Mouse (Mus musculus): ENCODE measurements around the gene Naa20. TPM values are rescaled to one million over a fixed set of nuclear protein-coding genes. Genes with fewer than 3 reads are reported as not detected.

Gene Naa20
- total and polyA plus RNA-seq, 3 experiments: 79.8 to 264 (median 121) TPM

DNA sequence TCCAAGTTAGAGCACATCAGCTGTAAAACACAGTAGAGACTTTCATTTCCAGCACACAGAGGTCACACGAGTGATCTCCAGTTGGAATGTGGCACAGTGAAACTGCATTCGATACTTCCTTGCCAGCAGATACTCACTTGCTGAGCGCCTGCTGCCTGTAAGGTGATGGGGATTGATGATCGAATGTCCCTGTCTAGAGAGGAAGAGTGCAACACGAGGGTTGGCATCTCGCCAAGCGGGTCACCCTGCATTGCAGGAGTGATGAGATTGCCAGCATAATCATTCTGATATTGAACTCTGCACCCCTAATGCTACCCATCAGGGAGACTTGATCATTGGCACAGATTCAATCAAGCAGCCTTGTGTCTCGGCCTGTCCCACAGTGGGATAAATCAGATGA lies 44.0 kb upstream of the Naa20 start:
- no peaks in the 10 kb centered on the region for H3K79me2 ChIP-seq (replicated peaks; ENCODE audit: control insufficient read depth, extremely low read depth, insufficient read depth, poor library complexity, severe bottlenecking)
- no peaks in the 10 kb centered on the region for H3K9me3 ChIP-seq (replicated peaks; ENCODE audit: low read length)
- in situ Hi-C loops (cut with MboI; ENCODE audit: low pct_ligation_motif_present, low pct_unique_long_range_greater_than_20kb, low sequenced_read_pairs): no loop called here
- H3K27me3 ChIP-seq (replicated peaks): peaks cover 10% of the 10 kb centered on the region
- DNase-seq (ENCODE audit: extremely low read depth): no peak
- no peak for TF ChIP-seq KAT2A (IDR thresholded peaks at IDR 0.05; ENCODE audit: insufficient replicate concordance, low read length)
- TF ChIP-seq ZNF384 (IDR thresholded peaks at IDR 0.05; ENCODE audit: low read depth, low read length): no peak
- TF ChIP-seq NRF1 (IDR thresholded peaks at IDR 0.05; ENCODE audit: low read depth, low read length): no peak
- TF ChIP-seq MAZ (IDR thresholded peaks at IDR 0.05; ENCODE audit: low read depth, low read length): no peak
- no peak for TF ChIP-seq BHLHE40 (IDR thresholded peaks at IDR 0.05; ENCODE audit: low read depth, low read length)
- TF ChIP-seq GABPA (IDR thresholded peaks at IDR 0.05; ENCODE audit: insufficient replicate concordance, low read depth, low read length): no peak
- H3K4me2 ChIP-seq (ENCODE audit: insufficient read depth, low read depth, poor library complexity, severe bottlenecking): no peak overlapping the region
- dilution Hi-C loops (cut with MboI; ENCODE audit: extremely low pct_ligation_motif_present, extremely low pct_unique_long_range_greater_than_20kb, low sequenced_read_pairs): no loop called here
- H3K4me3 ChIP-seq (replicated peaks in 1 of 3; ENCODE audit: low read depth in 2 of 3, low read length in 2 of 3, poor library complexity in 1 of 3): no peak overlapping the region
- H3K27ac ChIP-seq (ENCODE audit: insufficient read depth, low read depth): no peak overlapping the region
- peaks cover 2 to 14% of the 10 kb centered on the region in 2 experiments; a peak in 3 of 4 replicates for H3K4me1 ChIP-seq (ENCODE audit: control insufficient read depth in 1 of 2, insufficient read depth in 2 of 2)
- no peaks in the 10 kb centered on the region for H3K36me3 ChIP-seq (replicated peaks in 1 of 2; ENCODE audit: control insufficient read depth in 1 of 2, insufficient read depth in 1 of 2, low read length in 1 of 2)
- H3K9ac ChIP-seq (ENCODE audit: insufficient read depth, low read depth): no peak overlapping the region

DNA sequence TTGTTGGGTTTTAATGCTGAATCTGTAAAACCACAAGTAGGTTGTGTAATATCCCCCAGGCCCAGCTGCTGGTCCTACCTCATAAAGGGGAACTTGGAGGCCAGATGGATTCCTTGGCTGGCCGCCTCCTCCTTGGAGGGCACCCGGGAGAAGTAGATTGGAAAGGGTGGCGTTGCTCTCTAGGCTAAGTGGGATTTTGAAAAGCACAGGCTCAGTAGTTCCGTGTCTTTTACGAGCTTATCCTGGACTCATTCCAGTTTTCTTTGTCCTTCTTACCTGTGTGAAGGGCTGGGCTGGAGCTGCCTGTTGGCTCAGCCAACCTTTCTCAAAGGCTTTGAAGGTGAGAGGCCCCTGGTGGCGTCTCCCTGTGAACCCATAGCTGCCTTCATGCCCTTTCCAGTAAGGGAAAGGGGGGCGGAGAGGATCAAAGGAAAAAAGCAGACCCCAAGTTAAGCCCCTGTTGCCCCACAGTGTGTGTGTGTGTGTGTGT lies 42.4 kb upstream of the Naa20 start:
- H3K79me2 ChIP-seq (replicated peaks; ENCODE audit: control insufficient read depth, extremely low read depth, insufficient read depth, poor library complexity, severe bottlenecking): no peaks in the 10 kb centered on the region
- no peak overlapping the region for H3K9ac ChIP-seq (ENCODE audit: insufficient read depth, low read depth)
- TF ChIP-seq MAX (IDR thresholded peaks at IDR 0.05; ENCODE audit: low read length) (no peak), NRF1 (IDR thresholded peaks at IDR 0.05; ENCODE audit: low read depth, low read length) (no peak), ETS1 (conservative IDR thresholded peaks at IDR 0.05; ENCODE audit: low read depth, low read length) (no peak), USF1 (IDR thresholded peaks at IDR 0.05; ENCODE audit: low read depth, low read length) (no peak), POLR2A (IDR thresholded peaks at IDR 0.05; ENCODE audit: low read depth, low read length) (no peak)
- dilution Hi-C loops (cut with MboI; ENCODE audit: extremely low pct_ligation_motif_present, extremely low pct_unique_long_range_greater_than_20kb, low sequenced_read_pairs): no loop called here
- no peaks in the 10 kb centered on the region for H3K36me3 ChIP-seq (replicated peaks in 1 of 2; ENCODE audit: control insufficient read depth in 1 of 2, insufficient read depth in 1 of 2, low read length in 1 of 2)
- H3K4me1 ChIP-seq (ENCODE audit: control insufficient read depth in 1 of 2, insufficient read depth in 2 of 2): peaks cover 2 to 22% of the 10 kb centered on the region in 2 experiments; a peak in 3 of 4 replicates
- no peak overlapping the region for H3K4me2 ChIP-seq (ENCODE audit: insufficient read depth, low read depth, poor library complexity, severe bottlenecking)
- H3K9me3 ChIP-seq (replicated peaks; ENCODE audit: low read length): no peaks in the 10 kb centered on the region
- H3K4me3 ChIP-seq (replicated peaks in 1 of 3; ENCODE audit: low read depth in 2 of 3, low read length in 2 of 3, poor library complexity in 1 of 3): no peak overlapping the region
- H3K27me3 ChIP-seq (replicated peaks): peaks cover 12% of the 10 kb centered on the region
- in situ Hi-C loops (cut with MboI; ENCODE audit: low pct_ligation_motif_present, low pct_unique_long_range_greater_than_20kb, low sequenced_read_pairs): no loop called here
- DNase-seq (ENCODE audit: extremely low read depth): no peak
- no peak overlapping the region for H3K27ac ChIP-seq (ENCODE audit: insufficient read depth, low read depth)

DNA sequence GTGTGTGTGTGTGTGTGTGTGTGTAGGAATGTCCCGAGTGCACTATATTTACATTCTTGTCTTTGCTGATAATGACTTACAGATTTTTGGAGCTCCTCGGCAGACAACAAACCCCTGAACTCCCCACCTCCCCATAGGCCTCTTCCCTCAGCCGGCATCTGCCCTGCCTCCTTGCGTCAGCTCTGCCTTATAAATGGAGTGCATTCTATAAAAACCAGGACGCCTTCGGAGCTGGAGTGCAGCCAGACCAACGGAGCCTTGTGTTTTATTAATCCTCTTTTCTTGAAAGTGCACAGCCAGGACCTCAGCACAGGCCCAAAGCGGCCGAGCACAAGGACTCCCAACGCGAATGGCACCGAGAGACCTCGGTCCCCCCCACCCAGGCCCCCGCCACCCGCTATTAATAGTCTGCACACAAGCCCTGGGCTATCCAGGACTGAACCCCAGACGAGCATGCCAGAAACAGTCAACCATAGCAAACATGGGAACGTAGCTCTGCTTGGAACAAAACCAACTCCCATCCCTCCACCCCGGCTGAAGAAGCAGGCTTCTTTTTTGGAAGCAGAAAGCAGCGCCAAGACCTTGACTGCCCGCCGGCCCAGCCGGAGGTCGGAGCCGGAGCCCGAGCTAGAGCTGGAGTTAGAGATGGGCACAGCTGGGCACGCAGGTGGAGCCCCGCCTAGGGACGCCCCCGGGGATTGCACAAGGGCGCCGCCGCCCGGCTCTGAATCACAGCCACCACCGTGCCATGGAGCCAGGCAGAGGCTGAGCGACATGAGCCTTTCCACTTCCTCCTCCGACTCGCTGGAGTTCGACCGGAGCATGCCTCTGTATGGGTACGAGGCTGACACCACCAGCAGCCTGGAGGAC lies 41.7 kb upstream of the Naa20 start:
- H3K79me2 ChIP-seq (replicated peaks; ENCODE audit: control insufficient read depth, extremely low read depth, insufficient read depth, poor library complexity, severe bottlenecking): no peaks in the 10 kb centered on the region
- H3K27ac ChIP-seq (ENCODE audit: insufficient read depth, low read depth): no peak overlapping the region
- peaks cover 12% of the 10 kb centered on the region for H3K27me3 ChIP-seq (replicated peaks)
- H3K9ac ChIP-seq (ENCODE audit: insufficient read depth, low read depth): no peak overlapping the region
- no peak overlapping the region for H3K4me3 ChIP-seq (replicated peaks in 1 of 3; ENCODE audit: low read depth in 2 of 3, low read length in 2 of 3, poor library complexity in 1 of 3)
- no peaks in the 10 kb centered on the region for H3K9me3 ChIP-seq (replicated peaks; ENCODE audit: low read length)
- peaks cover 2 to 27% of the 10 kb centered on the region in 2 experiments; a peak in 3 of 4 replicates for H3K4me1 ChIP-seq (ENCODE audit: control insufficient read depth in 1 of 2, insufficient read depth in 2 of 2)
- TF ChIP-seq SIN3A (IDR thresholded peaks at IDR 0.05; ENCODE audit: low read length) (no peak), PAX5 (IDR thresholded peaks at IDR 0.05; ENCODE audit: low read length) (no peak), JUN (IDR thresholded peaks at IDR 0.05; ENCODE audit: insufficient read depth, low read depth, low read length) (no peak), CTCF (conservative IDR thresholded peaks at IDR 0.05 in 1 of 2, IDR thresholded peaks at IDR 0.05 in 1 of 2; ENCODE audit: low read depth in 2 of 2, low read length in 2 of 2) (peak in 1 of 2 experiments; percentile 66; a peak in 2 of 4 replicates), POLR2A (IDR thresholded peaks at IDR 0.05; ENCODE audit: low read depth, low read length) (no peak), MYC (IDR thresholded peaks at IDR 0.05; ENCODE audit: low read depth, low read length) (no peak), ELF1 (IDR thresholded peaks at IDR 0.05; ENCODE audit: low read depth, low read length) (no peak), SMC3 (IDR thresholded peaks at IDR 0.05; ENCODE audit: low read depth, low read length) (peak; percentile 31; the same call in 1 of the 2 replicates), HCFC1 (IDR thresholded peaks at IDR 0.05; ENCODE audit: low read depth, low read length) (no peak), ZNF384 (IDR thresholded peaks at IDR 0.05; ENCODE audit: low read depth, low read length) (no peak)
- dilution Hi-C loops (cut with MboI; ENCODE audit: extremely low pct_ligation_motif_present, extremely low pct_unique_long_range_greater_than_20kb, low sequenced_read_pairs) (no loop called here), in situ Hi-C loops (cut with MboI; ENCODE audit: low pct_ligation_motif_present, low pct_unique_long_range_greater_than_20kb, low sequenced_read_pairs) (no loop called here)
- H3K4me2 ChIP-seq (ENCODE audit: insufficient read depth, low read depth, poor library complexity, severe bottlenecking): peak overlapping the region; percentile 53
- peak; percentile 39 for DNase-seq (ENCODE audit: extremely low read depth)
- no peaks in the 10 kb centered on the region for H3K36me3 ChIP-seq (replicated peaks in 1 of 2; ENCODE audit: control insufficient read depth in 1 of 2, insufficient read depth in 1 of 2, low read length in 1 of 2)

Measured in CH12.LX (cell line).